Mouse (Mus musculus) olfactory bulb, adult 2 months (tissue): ENCODE measurements around the gene Hmx2.

Experiments
- CTCF ChIP-seq: fragments of 200-500 bp; IDR thresholded peaks from 2 replicates; pipeline ENCODE4 v1.5.1; 2012; ENCODE audit warnings: low read depth, mild to moderate bottlenecking, low read length, moderate library complexity; ENCODE audit not compliant: insufficient read depth
- POLR2A ChIP-seq: fragments of 200-500 bp; IDR thresholded peaks from 2 replicates; pipeline ENCODE4 v1.6.1; 2012; ENCODE audit warnings: mild to moderate bottlenecking, low read depth, low read length, moderate library complexity; ENCODE audit not compliant: insufficient read depth

DNA sequence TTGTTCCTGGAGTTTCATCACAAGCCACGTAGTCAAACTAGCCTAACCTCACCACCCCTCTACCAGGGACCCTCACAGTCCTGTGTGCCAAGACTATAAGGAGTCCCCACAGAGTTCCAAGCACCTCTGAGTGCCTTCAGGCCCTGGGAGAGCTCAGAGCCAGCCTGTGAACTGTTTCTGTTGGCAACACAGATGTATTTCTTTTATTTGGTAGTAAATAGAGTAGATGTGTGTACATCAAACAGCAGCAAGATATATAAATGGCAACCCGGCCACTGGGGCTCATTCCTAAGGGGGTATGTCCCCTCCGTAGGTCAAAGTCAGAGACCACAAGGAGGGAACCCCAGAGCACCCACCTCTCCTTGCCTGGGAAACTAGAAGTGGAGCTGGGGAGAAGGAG is at the start of gene Hmx2:
- TF ChIP-seq POLR2A (no peak), CTCF (no peak)
